Mouse (Mus musculus) limb, embryonic 12.5 days (tissue): Measurements from ENCODE around the gene Csk. TPM values are rescaled to one million over a fixed set of nuclear protein-coding genes. Genes with fewer than 3 reads are reported as not detected.

Experiments used
- polyA plus RNA-seq: library from polyadenylated mRNA; unstranded; fragments of >200 nt; fragmentation: Nextera tagmentation; extraction: Ambion mirVana; gene quantifications from 2 replicates; pipeline ENCODE4 v1.2.1, GENCODE M21; 2016

The Csk gene
- polyA plus RNA-seq, 1 experiment from 2014 or later = 33.9 TPM

Other genes starting within 250 kb of the Csk start
- 22.4 and 28.3 TPM in 2 replicates for gene Ppcdc, start 213.5 kb downstream of the Csk start, polyA plus RNA-seq
- gene Scamp5, start 185.6 kb downstream of the Csk start, polyA plus RNA-seq = 10.6 and 10.7 TPM in 2 replicates
- 0.76 and 1.3 TPM in 2 replicates for gene Rpp25, start 149.6 kb downstream of the Csk start, polyA plus RNA-seq
- 564 and 604 TPM in 2 replicates for gene Cox5a, start 132.4 kb downstream of the Csk start, polyA plus RNA-seq
- gene Fam219b, start 116.1 kb downstream of the Csk start, polyA plus RNA-seq = 20.6 and 20.8 TPM in 2 replicates
- gene Mpi, start 100.9 kb downstream of the Csk start, polyA plus RNA-seq = 56.8 and 58.0 TPM in 2 replicates
- gene Scamp2, start 92.7 kb downstream of the Csk start, polyA plus RNA-seq = 49.5 and 51.9 TPM in 2 replicates
- gene Ulk3, start 64.2 kb downstream of the Csk start, polyA plus RNA-seq = 17.5 and 19.4 TPM in 2 replicates
- not detected in 2 replicates for gene Cplx3, start 47.4 kb downstream of the Csk start, polyA plus RNA-seq
- gene Lman1l, start 32.9 kb downstream of the Csk start, polyA plus RNA-seq = 0.14 TPM in 1 of 2 replicates, not detected in the other
- gene Cyp1a2, start 30.1 kb upstream of the Csk start, polyA plus RNA-seq = not detected in 2 replicates
- not detected in 2 replicates for gene Cyp1a1, start 34.3 kb upstream of the Csk start, polyA plus RNA-seq
- 41.4 and 42.1 TPM in 2 replicates for gene Edc3, start 54.9 kb upstream of the Csk start, polyA plus RNA-seq
- gene Clk3, start 112.2 kb upstream of the Csk start, polyA plus RNA-seq = 79.6 and 83.3 TPM in 2 replicates
- gene Arid3b, start 183.2 kb upstream of the Csk start, polyA plus RNA-seq = 19.0 and 22.4 TPM in 2 replicates